Mouse (Mus musculus) liver, embryonic 14.5 days (tissue): ENCODE measurements around the gene Xntrpc. TPM values are rescaled to one million over a fixed set of nuclear protein-coding genes. Genes with fewer than 3 reads are reported as not detected.

Experiments used
- ATAC-seq: fragments of 200-750 bp; cut with Nextera tagmentation; 2 replicates; pipeline ENCODE4 v1.8.0; 2017; ENCODE audit warnings: moderate number of reproducible peaks, mild to moderate bottlenecking, moderate library complexity; ENCODE audit not compliant: insufficient read depth
- DNase-seq, 3 experiments: peaks; one replicate each; pipeline ENCODE4 v3.0.0-alpha.2; 2012 to 2013; ENCODE audit warnings: low read depth in 3 of 3, low spot score in 3 of 3
- H3K27ac ChIP-seq: fragments of 300-500 bp; sonication (generic); 2 replicates; pipeline ENCODE4 v1.5.1; 2014; ENCODE audit warnings: moderate library complexity, mild to moderate bottlenecking, control low read depth, inconsistent platforms
- H3K27me3 ChIP-seq: fragments of 300-500 bp; sonication (generic); 2 replicates; pipeline ENCODE4 v1.6.1; 2014; ENCODE audit warnings: mild to moderate bottlenecking, low read length, moderate library complexity; ENCODE audit not compliant: control insufficient read depth, insufficient read depth
- H3K36me3 ChIP-seq: fragments of 300-500 bp; sonication (generic); replicated peaks from 2 replicates; pipeline ENCODE4 v1.6.1; 2014; ENCODE audit warnings: low read depth; ENCODE audit not compliant: control insufficient read depth, insufficient read depth
- H3K4me1 ChIP-seq, 2 experiments: fragments of 200-500 bp in 1 of 2; fragments of 300-500 bp in 1 of 2; sonication (generic) in 1 of 2; replicated peaks; 2 replicates each; pipeline ENCODE4 v1.6.1; 2012 to 2014; ENCODE audit warnings: antibody characterized with exemption in 1 of 2, inconsistent platforms in 1 of 2, low read length in 1 of 2; ENCODE audit not compliant: control insufficient read depth in 2 of 2, insufficient read depth in 2 of 2
- H3K4me2 ChIP-seq: fragments of 300-500 bp; sonication (generic); 2 replicates; pipeline ENCODE4 v1.6.1; 2014; ENCODE audit warnings: low read depth, mild to moderate bottlenecking, control low read depth, moderate library complexity
- H3K4me3 ChIP-seq, 2 experiments: fragments of 200-500 bp in 1 of 2; fragments of 300-500 bp in 1 of 2; sonication (generic) in 1 of 2; 2 replicates each; pipeline ENCODE4 v1.5.1; 2012 to 2014; ENCODE audit warnings: low read depth in 2 of 2, low read length in 2 of 2, mild to moderate bottlenecking in 2 of 2, control low read depth in 1 of 2, inconsistent platforms in 1 of 2, moderate library complexity in 1 of 2; ENCODE audit not compliant: insufficient read depth in 1 of 2
- H3K9ac ChIP-seq: fragments of 300-500 bp; sonication (generic); replicated peaks from 2 replicates; pipeline ENCODE4 v1.6.1; 2014; ENCODE audit warnings: mild to moderate bottlenecking, control low read depth, moderate library complexity
- H3K9me3 ChIP-seq: fragments of 300-500 bp; sonication (generic); 2 replicates; pipeline ENCODE4 v1.6.1; 2016; ENCODE audit warnings: low read length, mixed read lengths; ENCODE audit not compliant: control insufficient read depth
- CTCF ChIP-seq: IDR thresholded peaks from 2 replicates; pipeline ENCODE4 v1.5.1; 2016; ENCODE audit warnings: antibody characterized with exemption, low read depth, control low read depth
- EP300 ChIP-seq: IDR thresholded peaks from 2 replicates; pipeline ENCODE4 v1.6.1; 2016; ENCODE audit warnings: antibody characterized with exemption, low read depth
- WGBS: fragments of 180-500 bp; shearing (Covaris S2); extraction: QIAGEN DNeasy Blood & Tissue Kit; methylation state at CpG from one replicate; pipeline ENCODE4 v1.1.7; 2014; ENCODE audit not compliant: insufficient replicate concordance; 5-methylcytosine and 5-hydroxymethylcytosine counted together
- polyA plus RNA-seq, 2 experiments: library from polyadenylated mRNA; depleted of rRNA in 1 of 2; stranded (reverse) in 1 of 2; unstranded in 1 of 2; fragments of >200 nt; fragmentation: Nextera tagmentation in 1 of 2; extraction: Ambion mirVana in 1 of 2; gene quantifications; 2 replicates each; pipeline versions ENCODE4 v1.2.1 to v1.2.3; 2012 to 2014

Xntrpc gene
- polyA plus RNA-seq, 2 experiments, result 0.36 to 1.1 TPM

- Histone ChIP-seq H3K9me3 (no peaks in the 10 kb centered on the region), H3K9ac (no peak overlapping the region; the same call in 1 of the 2 replicates), H3K4me1 (peaks cover 20 to 25% of the 10 kb centered on the region in 2 experiments), H3K4me2 (peak overlapping the region; percentile 33), H3K27ac (no peak overlapping the region), H3K4me3 (no peak overlapping the region), H3K27me3 (no peaks in the 10 kb centered on the region), H3K36me3 (no peaks in the 10 kb centered on the region; the same call in none of the 2 replicates)
- DNase-seq (no peak), ATAC-seq (no peak)
- TF ChIP-seq CTCF (no peak), EP300 (no peak)
- WGBS, result 52% methylated on average over 1 of the region's 1 CpGs
Observed at GRCm38 (mm10) chr7:102062203-102062602, 3.3 kb upstream of the Xntrpc start.

DNA sequence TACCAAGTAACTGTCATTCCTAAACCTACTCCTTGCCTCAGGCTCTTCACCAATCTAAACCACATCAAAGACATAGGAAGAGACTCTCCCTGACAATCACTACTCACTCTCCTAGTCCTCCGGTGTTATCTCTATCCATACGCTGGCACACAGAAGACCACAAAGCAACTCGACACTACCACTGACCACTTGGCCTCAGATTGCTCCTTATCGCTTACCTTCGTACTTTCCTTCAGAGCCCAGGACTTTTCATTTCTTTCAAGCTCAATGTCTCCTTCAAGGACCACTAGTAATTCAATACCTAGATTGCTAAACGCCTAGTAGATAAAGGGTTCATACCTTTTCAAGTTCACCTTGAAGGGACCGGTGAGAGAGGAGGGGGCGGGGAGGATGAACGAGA, 1.6 kb upstream of the Xntrpc start:
- Histone ChIP-seq H3K4me3 (peak overlapping the region; percentile 77 to 99), H3K4me2 (peak overlapping the region; percentile 93), H3K4me1 (peaks cover 20 to 25% of the 10 kb centered on the region in 2 experiments), H3K27me3 (no peaks in the 10 kb centered on the region), H3K27ac (no peak overlapping the region), H3K9ac (peak overlapping the region; percentile 79), H3K36me3 (no peaks in the 10 kb centered on the region; the same call in 1 of the 2 replicates), H3K9me3 (no peaks in the 10 kb centered on the region)
- 22% methylated on average over 9 of the region's 9 CpGs for WGBS
- DNase-seq (no peak), ATAC-seq (no peak)
- TF ChIP-seq EP300 (no peak), CTCF (no peak)

DNA sequence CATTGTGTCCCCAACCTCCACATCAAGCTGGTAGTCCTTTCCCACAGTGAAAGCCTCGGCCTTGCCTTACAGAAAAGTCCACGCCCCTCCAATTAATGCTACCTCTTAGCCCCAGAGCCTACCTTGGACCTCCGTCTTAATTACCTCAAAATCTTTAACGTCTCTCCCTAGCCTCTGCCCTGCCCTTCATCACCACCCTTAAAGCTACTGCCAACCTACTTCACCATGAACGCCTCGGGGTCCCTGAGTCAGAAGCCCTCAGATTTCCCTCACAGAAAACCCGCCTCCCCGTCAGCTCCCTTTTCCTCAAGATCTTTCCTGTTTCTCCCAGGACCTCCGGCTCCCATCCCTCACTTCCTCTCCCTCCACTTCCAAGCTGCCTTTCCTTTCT, 863 bp upstream of the Xntrpc start:
- Histone ChIP-seq H3K36me3 (no peaks in the 10 kb centered on the region; the same call in none of the 2 replicates), H3K4me1 (peaks cover 20 to 24% of the 10 kb centered on the region in 2 experiments), H3K9me3 (no peaks in the 10 kb centered on the region), H3K27me3 (no peaks in the 10 kb centered on the region), H3K27ac (no peak overlapping the region), H3K4me2 (peak overlapping the region; percentile 93), H3K9ac (peak overlapping the region; percentile 79), H3K4me3 (peak overlapping the region; percentile 77 to 99)
- WGBS, result under 1% methylated on average over 9 of the region's 9 CpGs
- DNase-seq, result no peak
- ATAC-seq, result no peak
- TF ChIP-seq EP300 (no peak), CTCF (no peak)

DNA sequence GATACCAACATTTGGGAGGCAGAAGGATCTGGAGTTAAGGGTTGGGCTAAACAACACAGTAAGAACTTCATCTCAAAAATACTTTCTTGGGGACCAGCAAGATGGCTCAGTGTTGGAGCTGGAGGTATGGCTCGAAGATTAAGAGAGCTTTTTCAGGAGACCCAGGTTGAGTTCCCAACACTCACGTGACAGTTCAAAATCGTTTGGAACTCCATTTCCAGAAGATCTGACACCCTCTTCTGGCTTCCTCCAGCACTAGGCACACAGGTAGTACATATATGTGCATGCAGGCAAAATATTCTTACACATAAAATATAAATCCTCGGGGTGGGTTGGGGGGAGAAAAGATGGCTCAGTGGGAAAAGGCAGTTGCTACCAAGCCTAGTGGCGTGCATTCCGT, 850 bp downstream of the Xntrpc start:
- H3K9me3 ChIP-seq, result no peaks in the 10 kb centered on the region
- peak overlapping the region; percentile 79 for H3K9ac ChIP-seq
- peak overlapping the region; percentile 43 for H3K27ac ChIP-seq
- no peak for DNase-seq
- H3K27me3 ChIP-seq, result no peaks in the 10 kb centered on the region
- H3K4me2 ChIP-seq, result peak overlapping the region; percentile 93
- H3K36me3 ChIP-seq, result peaks cover 2% of the 10 kb centered on the region
- no peak for ATAC-seq
- TF ChIP-seq EP300 (no peak), CTCF (no peak)
- 62% methylated on average over 6 of the region's 6 CpGs for WGBS
- peaks cover 18 to 20% of the 10 kb centered on the region in 2 experiments for H3K4me1 ChIP-seq
- H3K4me3 ChIP-seq, result peak overlapping the region; percentile 77 to 99

GRCm38 (mm10) chr7:102076714-102077296, 11.3 kb downstream of the Xntrpc start:
- Histone ChIP-seq H3K27me3 (no peaks in the 10 kb centered on the region), H3K4me3 (no peak overlapping the region), H3K27ac (no peak overlapping the region), H3K9me3 (no peaks in the 10 kb centered on the region), H3K36me3 (peaks cover 57% of the 10 kb centered on the region), H3K9ac (no peak overlapping the region), H3K4me1 (no peaks in the 10 kb centered on the region), H3K4me2 (no peak overlapping the region)
- 68% methylated on average over 7 of the region's 7 CpGs for WGBS
- ATAC-seq (peak; percentile 31; the same call in 1 of the 2 replicates), DNase-seq (peak in 1 of 3 experiments; percentile 30)
- TF ChIP-seq EP300 (no peak), CTCF (peak; percentile 79)
